Mouse (Mus musculus): Measurements from ENCODE around the gene Zfp445. TPM values are rescaled to one million over a fixed set of nuclear protein-coding genes. Genes with fewer than 3 reads are reported as not detected.

The Zfp445 gene
- polyA plus RNA-seq, 1 experiment from 2014 or later = 33.1 TPM

GRCm38 (mm10) chr9:122836126-122836525, 29.7 kb downstream of the Zfp445 start:
- H3K36me3 ChIP-seq = peaks cover 3% of the 10 kb centered on the region; the same call in 1 of the 2 replicates
- H3K4me1 ChIP-seq (replicated peaks) = peaks cover 19% of the 10 kb centered on the region
- 74% methylated on average over 9 of the region's 9 CpGs for WGBS
- no peaks in the 10 kb centered on the region for H3K9me3 ChIP-seq (replicated peaks)
- no peak for ATAC-seq (replicated peaks; ENCODE audit: insufficient number of reproducible peaks, insufficient read depth, low FRiP score, low read depth)
- no peak overlapping the region for H3K9ac ChIP-seq
- no peak overlapping the region for H3K4me3 ChIP-seq
- H3K27me3 ChIP-seq = no peaks in the 10 kb centered on the region
- no peak overlapping the region for H3K4me2 ChIP-seq
- no peak overlapping the region for H3K27ac ChIP-seq

GRCm38 (mm10) chr9:122829826-122830380, 35.9 kb downstream of the Zfp445 start:
- Histone ChIP-seq H3K27ac (no peak overlapping the region), H3K4me2 (no peak overlapping the region), H3K9me3 (replicated peaks) (no peaks in the 10 kb centered on the region), H3K27me3 (no peaks in the 10 kb centered on the region), H3K36me3 (peaks cover 29% of the 10 kb centered on the region; the same call in 1 of the 2 replicates), H3K4me1 (replicated peaks) (no peaks in the 10 kb centered on the region), H3K9ac (no peak overlapping the region), H3K4me3 (no peak overlapping the region)
- no peak for ATAC-seq (replicated peaks; ENCODE audit: insufficient number of reproducible peaks, insufficient read depth, low FRiP score, low read depth)
- 53% methylated on average over 4 of the region's 4 CpGs for WGBS

DNA sequence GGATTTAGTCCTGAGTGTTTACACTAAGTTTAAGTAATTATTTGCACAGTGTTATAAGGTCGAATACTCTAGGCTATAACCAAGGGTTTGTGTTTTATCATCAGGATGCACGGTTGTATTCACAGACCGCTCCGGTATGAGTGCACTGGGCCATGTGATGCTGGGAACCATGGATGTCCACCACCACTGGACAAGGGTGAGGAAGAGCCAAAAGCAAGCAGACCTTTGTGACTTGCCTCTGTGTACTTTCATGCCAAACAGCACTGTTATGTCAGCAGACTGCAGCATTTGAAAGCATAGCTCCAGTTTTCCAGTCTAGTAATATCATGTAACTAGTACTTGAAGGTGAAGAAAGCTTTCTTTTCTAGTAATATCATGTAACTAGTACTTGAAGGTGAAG, 39.1 kb downstream of the Zfp445 start:
- ATAC-seq (replicated peaks; ENCODE audit: insufficient number of reproducible peaks, insufficient read depth, low FRiP score, low read depth) = no peak
- Histone ChIP-seq H3K9ac (no peak overlapping the region), H3K27me3 (no peaks in the 10 kb centered on the region), H3K4me2 (no peak overlapping the region), H3K9me3 (replicated peaks) (no peaks in the 10 kb centered on the region), H3K4me3 (no peak overlapping the region), H3K4me1 (replicated peaks) (no peaks in the 10 kb centered on the region), H3K36me3 (peaks cover 37% of the 10 kb centered on the region), H3K27ac (no peak overlapping the region)
- 87% methylated on average over 4 of the region's 4 CpGs for WGBS

DNA sequence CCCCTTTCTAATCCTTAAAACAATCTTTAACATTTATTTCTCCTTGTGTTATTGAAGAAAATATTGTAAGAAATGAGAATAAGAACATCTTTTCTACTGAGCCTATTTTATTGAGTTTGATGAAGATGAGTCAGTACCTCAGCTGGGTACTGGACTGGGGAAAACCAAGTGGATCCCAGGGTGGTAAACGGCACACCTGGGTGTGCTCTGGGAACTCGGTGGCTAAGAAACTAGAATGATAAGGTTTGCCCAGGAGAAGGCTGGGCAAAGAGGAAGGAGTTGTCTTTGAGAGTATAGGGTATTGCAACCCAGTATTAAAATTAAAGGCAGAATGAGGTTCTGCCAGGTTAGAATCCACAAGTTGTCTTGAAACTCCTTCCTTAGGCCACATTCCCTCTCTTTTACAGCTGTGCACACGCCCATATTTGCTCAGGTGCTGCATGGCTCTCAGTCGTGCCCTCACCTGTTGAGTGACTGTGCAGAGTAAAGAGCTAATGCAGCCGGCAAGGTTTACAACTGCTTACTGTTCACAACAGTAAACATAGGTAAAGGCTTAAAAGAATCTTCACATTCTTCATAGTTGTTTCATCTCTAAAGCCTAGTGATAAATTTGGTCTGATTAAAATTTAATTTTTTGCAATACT, 42.3 kb downstream of the Zfp445 start:
- no peak overlapping the region for H3K4me3 ChIP-seq
- H3K9ac ChIP-seq = no peak overlapping the region
- ATAC-seq (replicated peaks; ENCODE audit: insufficient number of reproducible peaks, insufficient read depth, low FRiP score, low read depth) = no peak
- H3K4me2 ChIP-seq = no peak overlapping the region
- no peaks in the 10 kb centered on the region for H3K4me1 ChIP-seq (replicated peaks)
- H3K9me3 ChIP-seq (replicated peaks) = no peaks in the 10 kb centered on the region
- H3K36me3 ChIP-seq = peaks cover 42% of the 10 kb centered on the region
- H3K27me3 ChIP-seq = no peaks in the 10 kb centered on the region
- H3K27ac ChIP-seq = no peak overlapping the region
- 81% methylated on average over 5 of the region's 5 CpGs for WGBS

DNA sequence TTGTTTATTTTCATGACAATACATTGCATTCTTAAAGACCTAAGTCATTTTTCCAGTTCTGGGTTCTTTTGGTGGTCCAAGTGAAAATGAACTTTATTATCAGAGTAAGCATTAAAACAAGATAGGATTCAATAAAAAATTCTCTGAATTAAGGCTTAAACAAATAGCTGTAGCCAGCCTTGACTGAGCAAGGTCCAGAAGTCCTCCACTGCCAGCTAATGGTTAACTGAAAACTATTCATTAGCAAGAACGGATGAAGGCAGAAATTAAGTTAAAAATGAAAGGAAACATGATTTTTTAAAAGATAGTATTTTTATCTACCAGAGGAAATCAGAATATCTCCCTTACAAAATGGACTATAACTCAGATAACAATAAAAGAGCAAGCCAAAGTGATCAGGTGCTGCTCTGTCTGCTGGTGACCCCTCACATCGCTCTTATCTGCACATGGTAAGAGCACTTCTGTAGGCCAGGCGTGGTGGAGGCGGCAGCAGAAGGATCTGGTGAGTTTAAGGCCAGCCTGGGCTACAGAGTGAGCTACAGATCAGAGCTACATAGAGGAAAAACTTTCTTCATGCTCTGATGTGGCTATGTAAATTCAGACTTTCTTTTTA, 50.5 kb downstream of the Zfp445 start:
- Histone ChIP-seq H3K4me1 (replicated peaks) (peaks cover 4% of the 10 kb centered on the region), H3K4me3 (no peak overlapping the region), H3K36me3 (peaks cover 14% of the 10 kb centered on the region), H3K4me2 (no peak overlapping the region), H3K9ac (no peak overlapping the region), H3K27ac (no peak overlapping the region), H3K9me3 (replicated peaks) (no peaks in the 10 kb centered on the region), H3K27me3 (no peaks in the 10 kb centered on the region)
- 68% methylated on average over 4 of the region's 4 CpGs for WGBS
- ATAC-seq (replicated peaks; ENCODE audit: insufficient number of reproducible peaks, insufficient read depth, low FRiP score, low read depth) = no peak

DNA sequence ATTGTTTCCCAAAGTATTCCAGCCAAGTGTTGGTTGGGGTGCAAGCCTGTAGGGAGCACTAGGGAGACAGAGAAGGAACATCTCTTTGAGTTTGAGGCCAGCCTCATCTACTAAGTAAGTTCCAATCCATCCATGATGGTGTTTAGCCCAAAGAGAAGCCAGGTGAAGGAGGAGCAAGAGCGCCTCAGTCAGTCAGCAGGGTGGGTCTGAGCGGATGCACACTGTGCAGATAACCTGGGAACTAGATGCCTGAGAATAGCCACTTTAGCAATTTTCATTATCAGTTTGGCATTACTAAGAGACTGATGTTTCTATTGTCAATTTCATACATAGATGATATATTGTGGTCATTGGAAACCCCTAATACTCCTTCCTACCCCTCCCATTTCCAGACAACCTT, 51.0 kb downstream of the Zfp445 start:
- 94% methylated on average over 2 of the region's 2 CpGs for WGBS
- Histone ChIP-seq H3K4me2 (no peak overlapping the region), H3K9me3 (replicated peaks) (no peaks in the 10 kb centered on the region), H3K27ac (no peak overlapping the region), H3K9ac (no peak overlapping the region), H3K4me3 (no peak overlapping the region), H3K4me1 (replicated peaks) (peaks cover 8% of the 10 kb centered on the region), H3K36me3 (peaks cover 8% of the 10 kb centered on the region), H3K27me3 (no peaks in the 10 kb centered on the region)
- ATAC-seq (replicated peaks; ENCODE audit: insufficient number of reproducible peaks, insufficient read depth, low FRiP score, low read depth) = no peak

DNA sequence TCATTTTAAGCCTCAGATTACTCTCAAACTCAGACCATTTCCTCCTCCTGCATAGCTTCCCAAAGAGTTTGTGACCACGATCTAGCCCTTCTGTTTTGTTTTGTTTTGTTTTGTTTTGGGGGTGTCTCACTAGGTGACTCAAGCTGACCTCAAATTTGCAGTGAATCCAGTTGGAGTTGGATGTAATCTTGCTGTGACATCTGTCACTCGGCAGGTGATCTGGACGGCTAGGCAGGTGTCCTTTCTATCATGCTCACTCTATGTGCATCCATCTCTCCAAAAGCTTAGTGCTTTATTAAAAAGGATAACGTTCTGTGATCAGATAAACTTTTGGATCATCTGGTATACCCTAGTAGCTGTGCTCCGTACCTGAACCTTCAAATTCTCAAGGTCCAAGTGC, 53.4 kb downstream of the Zfp445 start:
- ATAC-seq (replicated peaks; ENCODE audit: insufficient number of reproducible peaks, insufficient read depth, low FRiP score, low read depth) = no peak
- 79% methylated on average over 5 of the region's 5 CpGs for WGBS
- H3K4me3 ChIP-seq = no peak overlapping the region
- H3K27ac ChIP-seq = no peak overlapping the region
- no peak overlapping the region for H3K4me2 ChIP-seq
- no peaks in the 10 kb centered on the region for H3K27me3 ChIP-seq
- H3K9me3 ChIP-seq (replicated peaks) = no peaks in the 10 kb centered on the region
- H3K4me1 ChIP-seq (replicated peaks) = peaks cover 10% of the 10 kb centered on the region
- peaks cover 8% of the 10 kb centered on the region for H3K36me3 ChIP-seq
- H3K9ac ChIP-seq = no peak overlapping the region

- Histone ChIP-seq H3K4me1 (replicated peaks) (peaks cover 20% of the 10 kb centered on the region), H3K4me2 (no peak overlapping the region), H3K9me3 (replicated peaks) (no peaks in the 10 kb centered on the region), H3K27ac (0 out of 2 replicates have a peak overlapping the region, but pooled peaks have one; percentile 9), H3K9ac (no peak overlapping the region; the same call in 1 of the 2 replicates), H3K4me3 (no peak overlapping the region), H3K27me3 (no peaks in the 10 kb centered on the region), H3K36me3 (peaks cover 8% of the 10 kb centered on the region)
- WGBS = 43% methylated on average over 3 of the region's 3 CpGs
- no peak; the same call in 1 of the 2 replicates for ATAC-seq (replicated peaks; ENCODE audit: insufficient number of reproducible peaks, insufficient read depth, low FRiP score, low read depth)
Observed at GRCm38 (mm10) chr9:122810212-122810611, 55.6 kb downstream of the Zfp445 start.

GRCm38 (mm10) chr9:122807186-122807585, 58.6 kb downstream of the Zfp445 start:
- Histone ChIP-seq H3K9me3 (replicated peaks) (no peaks in the 10 kb centered on the region), H3K27me3 (no peaks in the 10 kb centered on the region), H3K36me3 (no peaks in the 10 kb centered on the region), H3K27ac (no peak overlapping the region), H3K9ac (no peak overlapping the region), H3K4me2 (no peak overlapping the region), H3K4me3 (no peak overlapping the region), H3K4me1 (replicated peaks) (peaks cover 20% of the 10 kb centered on the region)
- 87% methylated on average over 2 of the region's 2 CpGs for WGBS
- no peak for ATAC-seq (replicated peaks; ENCODE audit: insufficient number of reproducible peaks, insufficient read depth, low FRiP score, low read depth)

GRCm38 (mm10) chr9:122805845-122806341, 59.9 kb downstream of the Zfp445 start:
- no peaks in the 10 kb centered on the region for H3K27me3 ChIP-seq
- WGBS = 7% methylated on average over 10 of the region's 10 CpGs
- no peaks in the 10 kb centered on the region for H3K9me3 ChIP-seq (replicated peaks)
- H3K4me2 ChIP-seq = peak overlapping the region; percentile 93
- H3K4me3 ChIP-seq = peak overlapping the region; percentile 81
- H3K36me3 ChIP-seq = no peaks in the 10 kb centered on the region
- H3K9ac ChIP-seq = peak overlapping the region; percentile 80
- peaks cover 20% of the 10 kb centered on the region for H3K4me1 ChIP-seq (replicated peaks)
- no peak for ATAC-seq (replicated peaks; ENCODE audit: insufficient number of reproducible peaks, insufficient read depth, low FRiP score, low read depth)
- peak overlapping the region; percentile 96 for H3K27ac ChIP-seq

GRCm38 (mm10) chr9:122805053-122805844, 60.6 kb downstream of the Zfp445 start, which contains the start of gene Tcaim:
TSS of gene Tcaim (plus strand) at chr9:122805539.
- H3K9me3 ChIP-seq (replicated peaks) = no peaks in the 10 kb centered on the region
- peak within 1 kb of the TSS; percentile 93 for H3K4me2 ChIP-seq
- H3K27ac ChIP-seq = peak within 1 kb of the TSS; percentile 96
- peaks cover 15% of the 10 kb centered on the region for H3K4me1 ChIP-seq (replicated peaks)
- peak; percentile 96 for ATAC-seq (replicated peaks; ENCODE audit: insufficient number of reproducible peaks, insufficient read depth, low FRiP score, low read depth)
- H3K36me3 ChIP-seq = no peaks in the 10 kb centered on the region
- WGBS = 7% methylated on average over 42 of the region's 42 CpGs
- H3K9ac ChIP-seq = peak within 1 kb of the TSS; percentile 80
- H3K27me3 ChIP-seq = no peaks in the 10 kb centered on the region
- peak within 1 kb of the TSS; percentile 81 for H3K4me3 ChIP-seq

Data from heart, embryonic 15.5 days (tissue).